Mouse (Mus musculus): ENCODE data around the gene Gsn. TPM values are rescaled to one million over a fixed set of nuclear protein-coding genes. Genes with fewer than 3 reads are reported as not detected.

Gsn gene
- polyA plus RNA-seq, 1 experiment = 183 TPM

DNA sequence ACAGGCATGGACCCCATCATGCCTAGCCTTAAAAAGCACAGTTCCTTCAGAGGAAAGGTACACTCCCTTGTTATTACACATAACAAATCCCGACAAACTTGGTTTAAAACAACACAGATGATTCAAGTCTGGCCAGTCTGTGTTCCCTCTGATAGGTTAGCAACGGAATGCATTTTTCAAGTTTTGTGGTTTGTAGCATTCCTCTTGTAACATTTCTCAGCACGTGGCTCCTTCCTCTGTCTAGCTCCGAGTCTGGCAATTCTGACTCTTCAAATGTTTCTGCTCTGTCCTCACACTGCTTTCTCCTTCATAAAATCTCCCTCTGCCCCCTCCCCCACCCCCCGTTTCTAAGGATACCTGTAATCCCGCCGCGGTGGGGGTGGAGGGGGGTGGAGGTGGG is 26.0 kb upstream of the Gsn start:
- no peak for DNase-seq (ENCODE audit: low read depth in 1 of 2, low spot score in 2 of 2)
- Histone ChIP-seq H3K27ac (ENCODE audit: insufficient read depth, low read length) (no peak overlapping the region), H3K27me3 (ENCODE audit: control insufficient read depth, insufficient read depth, low read length) (no peaks in the 10 kb centered on the region), H3K4me1 (ENCODE audit: control insufficient read depth, insufficient read depth, insufficient read length) (peaks cover 8% of the 10 kb centered on the region; the same call in 1 of the 2 replicates), H3K36me3 (ENCODE audit: control insufficient read depth, insufficient read depth, low read length) (no peaks in the 10 kb centered on the region), H3K4me3 (ENCODE audit: extremely low read depth, insufficient read depth, insufficient read length) (no peak overlapping the region)
- TF ChIP-seq CTCF (IDR thresholded peaks at IDR 0.05; ENCODE audit: extremely low read depth, insufficient read depth, insufficient read length, insufficient replicate concordance) = no peak
- TF ChIP-seq POLR2A (IDR thresholded peaks at IDR 0.05; ENCODE audit: low read depth, low read length) = no peak
- WGBS = 22% methylated on average over 8 of the region's 8 CpGs

DNA sequence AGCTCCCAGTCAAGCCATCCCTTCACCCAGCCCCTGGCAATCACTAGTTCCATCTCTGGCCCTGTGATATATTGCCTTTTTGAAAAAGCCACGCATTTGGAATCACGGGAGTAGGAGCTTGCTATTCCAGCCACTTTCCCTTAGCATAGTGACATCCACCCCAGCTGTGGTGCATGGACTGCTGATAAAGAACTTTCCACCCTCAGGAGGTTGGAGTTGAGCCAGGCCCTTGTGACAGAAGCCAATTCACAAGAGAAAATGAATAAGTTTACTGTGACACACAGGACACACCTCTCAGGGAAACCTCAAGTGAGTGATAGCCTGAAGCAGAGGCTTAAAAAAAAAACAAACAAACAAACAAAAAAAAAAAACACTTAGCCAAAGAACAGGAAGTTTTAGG is 24.3 kb upstream of the Gsn start:
- H3K27me3 ChIP-seq (ENCODE audit: control insufficient read depth, insufficient read depth, low read length) = no peaks in the 10 kb centered on the region
- H3K36me3 ChIP-seq (ENCODE audit: control insufficient read depth, insufficient read depth, low read length) = no peaks in the 10 kb centered on the region
- H3K4me3 ChIP-seq (ENCODE audit: extremely low read depth, insufficient read depth, insufficient read length) = no peak overlapping the region
- TF ChIP-seq POLR2A (IDR thresholded peaks at IDR 0.05; ENCODE audit: low read depth, low read length) = no peak
- TF ChIP-seq CTCF (IDR thresholded peaks at IDR 0.05; ENCODE audit: extremely low read depth, insufficient read depth, insufficient read length, insufficient replicate concordance) = no peak
- WGBS = 55% methylated on average over 2 of the region's 2 CpGs
- no peak for DNase-seq (ENCODE audit: low read depth in 1 of 2, low spot score in 2 of 2)
- no peak overlapping the region for H3K27ac ChIP-seq (ENCODE audit: insufficient read depth, low read length)
- peaks cover 8% of the 10 kb centered on the region; the same call in 1 of the 2 replicates for H3K4me1 ChIP-seq (ENCODE audit: control insufficient read depth, insufficient read depth, insufficient read length)

DNA sequence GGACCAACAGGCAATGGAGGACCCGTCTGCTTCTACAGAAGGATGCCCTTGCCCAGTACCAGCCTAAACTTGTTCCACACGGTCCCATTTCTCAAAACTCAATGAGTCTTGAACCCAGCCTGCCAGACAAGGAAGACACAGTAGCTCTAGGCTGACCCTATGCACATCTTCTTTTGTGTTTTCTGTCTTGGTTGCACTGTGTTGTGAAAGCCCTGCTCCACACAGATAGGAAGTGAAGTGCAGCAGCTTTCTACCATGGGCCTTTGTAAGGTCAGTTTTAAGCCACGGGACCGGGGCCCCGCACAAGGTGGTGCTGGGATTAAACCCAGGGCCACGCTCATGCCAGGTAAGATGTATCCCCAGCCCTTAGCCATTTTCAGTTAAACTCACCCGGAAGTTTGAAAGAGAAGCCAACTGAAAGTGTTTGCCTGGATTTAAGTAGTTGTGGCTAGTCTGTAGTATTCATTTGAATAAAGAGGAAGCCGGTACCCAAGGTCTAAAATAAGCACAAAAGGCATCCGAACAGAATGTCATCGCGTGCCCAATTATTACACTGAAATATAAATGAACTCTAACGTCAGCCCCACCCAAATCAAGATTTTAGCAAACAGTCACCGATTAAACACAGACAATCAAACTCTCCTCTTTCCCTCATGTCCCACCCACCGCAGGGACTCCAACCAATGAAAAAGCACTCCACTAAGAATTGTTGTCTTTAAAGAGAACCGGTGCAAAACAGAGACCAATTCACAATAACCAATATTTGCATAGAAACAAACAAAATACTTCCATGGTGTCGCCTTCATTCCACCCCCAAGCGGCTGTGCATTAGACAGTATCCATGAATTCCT is 23.4 kb upstream of the Gsn start:
- Histone ChIP-seq H3K27ac (ENCODE audit: insufficient read depth, low read length) (peak overlapping the region; percentile 69), H3K4me3 (ENCODE audit: extremely low read depth, insufficient read depth, insufficient read length) (peak overlapping the region; percentile 39; the same call in 1 of the 2 replicates), H3K27me3 (ENCODE audit: control insufficient read depth, insufficient read depth, low read length) (no peaks in the 10 kb centered on the region), H3K4me1 (ENCODE audit: control insufficient read depth, insufficient read depth, insufficient read length) (peaks cover 8% of the 10 kb centered on the region; the same call in 1 of the 2 replicates), H3K36me3 (ENCODE audit: control insufficient read depth, insufficient read depth, low read length) (no peaks in the 10 kb centered on the region)
- TF ChIP-seq POLR2A (IDR thresholded peaks at IDR 0.05; ENCODE audit: low read depth, low read length) (no peak), CTCF (IDR thresholded peaks at IDR 0.05; ENCODE audit: extremely low read depth, insufficient read depth, insufficient read length, insufficient replicate concordance) (no peak)
- WGBS = 27% methylated on average over 17 of the region's 17 CpGs
- DNase-seq (ENCODE audit: low read depth in 1 of 2, low spot score in 2 of 2) = no peak

DNA sequence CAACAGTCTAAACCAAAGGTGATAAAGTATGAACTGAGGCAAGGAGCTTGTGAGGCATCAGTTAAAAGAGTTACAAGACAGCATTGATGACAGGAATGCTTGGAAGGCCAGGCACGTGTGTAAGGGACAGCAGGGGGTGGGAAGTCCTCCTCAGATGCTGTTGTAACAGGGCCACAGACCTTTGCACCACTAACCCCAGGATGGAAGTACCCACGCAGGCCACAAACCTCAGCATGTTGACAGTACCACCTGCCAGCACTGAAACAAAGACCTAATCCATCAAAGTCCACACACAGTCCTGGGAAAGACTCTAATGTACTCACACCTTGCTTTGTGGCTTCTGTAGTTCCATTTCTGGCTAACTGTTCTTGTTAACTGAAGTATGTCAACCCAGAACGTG is 22.3 kb upstream of the Gsn start:
- no peaks in the 10 kb centered on the region for H3K36me3 ChIP-seq (ENCODE audit: control insufficient read depth, insufficient read depth, low read length)
- no peak overlapping the region for H3K27ac ChIP-seq (ENCODE audit: insufficient read depth, low read length)
- 42% methylated on average over 3 of the region's 3 CpGs for WGBS
- DNase-seq (ENCODE audit: low read depth in 1 of 2, low spot score in 2 of 2) = no peak
- no peak overlapping the region for H3K4me3 ChIP-seq (ENCODE audit: extremely low read depth, insufficient read depth, insufficient read length)
- TF ChIP-seq CTCF (IDR thresholded peaks at IDR 0.05; ENCODE audit: extremely low read depth, insufficient read depth, insufficient read length, insufficient replicate concordance) (no peak), POLR2A (IDR thresholded peaks at IDR 0.05; ENCODE audit: low read depth, low read length) (no peak)
- peaks cover 8% of the 10 kb centered on the region; the same call in 1 of the 2 replicates for H3K4me1 ChIP-seq (ENCODE audit: control insufficient read depth, insufficient read depth, insufficient read length)
- no peaks in the 10 kb centered on the region for H3K27me3 ChIP-seq (ENCODE audit: control insufficient read depth, insufficient read depth, low read length)

DNA sequence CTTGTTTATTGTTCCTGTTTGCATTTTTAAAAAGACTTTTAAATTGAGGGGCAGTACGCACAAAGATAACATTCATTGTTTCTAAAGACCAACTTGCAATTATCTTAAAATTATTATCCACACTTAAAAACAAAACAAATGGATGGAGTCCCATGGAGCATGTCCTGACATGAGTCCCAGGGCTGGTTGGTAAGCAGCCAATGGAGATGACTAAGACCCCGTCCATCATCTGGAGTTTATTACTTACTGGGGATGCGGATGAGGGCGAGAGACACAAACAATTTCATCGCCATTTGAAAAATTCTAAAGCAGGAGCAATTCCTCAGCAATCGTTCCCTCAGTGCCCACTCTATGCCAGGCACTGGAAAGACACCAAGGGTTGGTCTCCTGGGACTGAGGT is 21.2 kb upstream of the Gsn start:
- Histone ChIP-seq H3K27ac (ENCODE audit: insufficient read depth, low read length) (no peak overlapping the region), H3K36me3 (ENCODE audit: control insufficient read depth, insufficient read depth, low read length) (no peaks in the 10 kb centered on the region), H3K4me1 (ENCODE audit: control insufficient read depth, insufficient read depth, insufficient read length) (peaks cover 18% of the 10 kb centered on the region; the same call in 1 of the 2 replicates), H3K27me3 (ENCODE audit: control insufficient read depth, insufficient read depth, low read length) (no peaks in the 10 kb centered on the region), H3K4me3 (ENCODE audit: extremely low read depth, insufficient read depth, insufficient read length) (no peak overlapping the region)
- 93% methylated on average over 6 of the region's 6 CpGs for WGBS
- TF ChIP-seq POLR2A (IDR thresholded peaks at IDR 0.05; ENCODE audit: low read depth, low read length) (no peak), CTCF (IDR thresholded peaks at IDR 0.05; ENCODE audit: extremely low read depth, insufficient read depth, insufficient read length, insufficient replicate concordance) (no peak)
- no peak for DNase-seq (ENCODE audit: low read depth in 1 of 2, low spot score in 2 of 2)

DNA sequence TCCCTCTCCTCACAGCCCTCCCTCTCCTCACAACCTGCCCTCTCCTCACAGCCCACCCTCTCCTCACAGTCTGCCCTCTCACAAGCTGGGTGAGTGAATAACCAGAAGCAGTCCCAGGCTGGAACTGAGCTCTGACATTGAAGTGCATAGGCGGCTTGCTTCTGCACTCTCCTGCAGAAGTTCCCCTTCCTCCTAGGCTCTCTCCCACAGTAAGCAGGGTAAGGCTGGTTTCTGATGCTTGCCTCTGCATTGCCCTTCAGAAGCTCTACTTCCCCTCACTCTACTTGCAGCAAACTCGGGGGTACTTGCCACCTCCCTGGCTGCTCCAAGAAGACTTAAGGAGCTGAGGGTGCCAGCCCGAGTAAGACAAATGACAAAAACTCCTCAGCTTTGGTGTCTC is 11.9 kb upstream of the Gsn start:
- Histone ChIP-seq H3K4me1 (ENCODE audit: control insufficient read depth, insufficient read depth, insufficient read length) (peaks cover 13% of the 10 kb centered on the region; the same call in 1 of the 2 replicates), H3K4me3 (ENCODE audit: extremely low read depth, insufficient read depth, insufficient read length) (no peak overlapping the region), H3K36me3 (ENCODE audit: control insufficient read depth, insufficient read depth, low read length) (no peaks in the 10 kb centered on the region), H3K27ac (ENCODE audit: insufficient read depth, low read length) (no peak overlapping the region), H3K27me3 (ENCODE audit: control insufficient read depth, insufficient read depth, low read length) (no peaks in the 10 kb centered on the region)
- TF ChIP-seq POLR2A (IDR thresholded peaks at IDR 0.05; ENCODE audit: low read depth, low read length) = no peak
- no peak for TF ChIP-seq CTCF (IDR thresholded peaks at IDR 0.05; ENCODE audit: extremely low read depth, insufficient read depth, insufficient read length, insufficient replicate concordance)
- 18% methylated on average over 3 of the region's 3 CpGs for WGBS
- no peak for DNase-seq (ENCODE audit: low read depth in 1 of 2, low spot score in 2 of 2)

DNA sequence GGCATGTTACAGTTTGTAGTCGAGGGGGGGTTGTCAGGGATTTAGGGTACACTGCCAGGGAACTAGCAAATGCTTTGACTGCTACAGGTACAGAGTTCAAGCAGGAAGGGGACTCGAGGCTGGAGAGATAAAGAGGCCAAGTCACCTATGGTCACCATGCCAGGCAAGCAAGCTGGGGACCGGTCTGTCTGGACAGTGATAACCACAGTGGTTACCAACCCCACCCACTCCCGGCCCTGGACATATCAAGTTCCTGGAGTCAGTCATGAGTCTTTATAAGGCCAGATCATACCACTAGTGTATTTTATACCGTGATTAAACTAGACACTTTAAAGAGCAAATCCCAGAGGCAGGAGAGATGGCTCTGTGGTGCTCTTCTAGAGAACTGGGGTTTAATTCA is 8.4 kb upstream of the Gsn start:
- H3K4me3 ChIP-seq (ENCODE audit: extremely low read depth, insufficient read depth, insufficient read length) = no peak overlapping the region
- 71% methylated on average over 5 of the region's 5 CpGs for WGBS
- no peaks in the 10 kb centered on the region for H3K27me3 ChIP-seq (ENCODE audit: control insufficient read depth, insufficient read depth, low read length)
- no peak for DNase-seq (ENCODE audit: low read depth in 1 of 2, low spot score in 2 of 2)
- TF ChIP-seq CTCF (IDR thresholded peaks at IDR 0.05; ENCODE audit: extremely low read depth, insufficient read depth, insufficient read length, insufficient replicate concordance) = no peak
- TF ChIP-seq POLR2A (IDR thresholded peaks at IDR 0.05; ENCODE audit: low read depth, low read length) = no peak
- H3K4me1 ChIP-seq (ENCODE audit: control insufficient read depth, insufficient read depth, insufficient read length) = no peaks in the 10 kb centered on the region
- no peak overlapping the region for H3K27ac ChIP-seq (ENCODE audit: insufficient read depth, low read length)
- no peaks in the 10 kb centered on the region for H3K36me3 ChIP-seq (ENCODE audit: control insufficient read depth, insufficient read depth, low read length)
